Mouse (Mus musculus): ENCODE measurements at regions not wholly inside any gene's neighbourhood (a gene's known extent, or its start where the extent isn't known, plus 50 kb on each side); places are given as distances from the start of the nearest gene placed in this dataset.
A peak's percentile ranks its signal among the peaks of the same experiment; 100 is the strongest.

GRCm38 (mm10) chr11:25156705-25157104 lies 1053.9 kb downstream of the 5730522E02Rik start:
- no peak for DNase-seq (ENCODE audit: low spot score in 2 of 2)

DNA sequence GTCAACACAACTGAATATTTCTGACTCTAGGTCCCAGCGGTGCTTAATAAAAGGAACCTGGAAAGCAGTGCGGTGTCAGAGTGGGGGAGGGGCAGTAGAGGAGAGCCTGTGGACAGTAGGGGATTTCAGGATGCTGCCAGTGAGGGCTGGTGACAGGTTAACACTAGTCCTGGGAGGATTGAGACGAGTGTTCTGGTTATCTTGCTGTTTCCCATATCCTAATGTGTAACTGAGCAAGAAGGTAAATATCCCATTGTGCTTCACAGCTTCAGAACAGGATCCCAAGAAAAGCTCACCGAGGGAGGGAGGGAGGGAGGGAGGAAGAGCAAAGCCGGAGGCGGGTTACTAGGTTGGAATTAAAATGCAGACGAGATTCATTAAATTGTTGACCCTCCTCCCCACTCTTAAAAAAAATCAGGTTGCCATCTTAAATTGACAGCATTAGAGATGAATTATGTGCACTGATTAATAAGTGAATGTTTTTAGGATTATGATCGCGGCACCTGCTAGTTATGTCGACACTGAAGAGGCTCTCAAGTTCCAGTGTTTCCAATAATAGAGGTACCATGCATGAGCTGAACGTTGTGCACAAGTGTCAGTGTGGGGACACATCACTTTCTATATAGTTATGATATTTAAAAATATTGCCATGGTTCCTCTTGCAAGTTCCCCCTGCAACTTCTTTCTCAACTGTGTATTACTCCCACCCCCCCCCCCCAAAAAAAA lies 1053.3 kb downstream of the 5730522E02Rik start:
- no peak for DNase-seq (ENCODE audit: low spot score in 2 of 2)

- DNase-seq (ENCODE audit: low spot score in 2 of 2), result no peak
These were observed 1052.7 kb downstream of the 5730522E02Rik start for GRCm38 (mm10) chr11:25157861-25158245.

DNA sequence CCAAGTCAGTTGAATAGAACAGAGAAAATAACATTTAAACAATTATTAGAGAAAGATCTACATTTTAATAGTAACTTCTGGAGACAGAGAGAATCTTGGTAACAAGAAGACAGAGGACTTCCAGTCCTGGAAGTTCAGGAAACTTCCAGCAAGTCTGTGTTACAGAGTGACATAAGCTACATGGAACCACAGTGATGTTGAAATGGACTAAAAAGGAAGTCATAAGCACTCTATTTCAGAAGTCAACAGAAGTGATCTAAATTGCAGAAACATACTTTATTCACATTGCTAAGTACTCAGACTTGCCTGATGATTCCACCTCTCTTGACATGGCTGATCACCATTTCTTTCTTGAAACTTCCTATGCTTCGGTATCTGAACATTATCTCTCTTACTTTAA lies 1051.7 kb downstream of the 5730522E02Rik start:
- no peak for DNase-seq (ENCODE audit: low spot score in 2 of 2)

DNA sequence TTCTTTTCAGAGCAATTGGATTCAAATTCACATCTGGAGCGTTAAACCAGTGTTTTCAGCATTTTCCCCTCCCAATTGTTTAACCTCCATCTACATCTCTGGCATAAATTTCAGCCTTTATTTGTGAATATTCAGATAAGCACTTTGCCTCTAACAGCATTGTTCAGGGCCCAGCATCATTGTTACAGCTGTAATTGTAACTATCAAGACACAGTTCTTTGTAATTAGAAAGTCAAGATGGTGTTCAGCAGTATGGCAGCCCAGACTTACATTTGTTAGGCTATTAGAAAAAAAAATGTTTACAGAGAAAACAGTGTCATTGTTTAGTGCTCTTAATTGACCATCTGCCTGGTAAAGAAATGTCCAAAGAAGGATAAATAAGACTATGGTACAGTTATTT lies 1042.6 kb downstream of the 5730522E02Rik start:
- DNase-seq (ENCODE audit: low spot score in 2 of 2), result no peak

GRCm38 (mm10) chr11:25171048-25171447 lies 1039.5 kb downstream of the 5730522E02Rik start:
- DNase-seq (ENCODE audit: low spot score in 2 of 2), result peak in 1 of 2 experiments; percentile 32

Data from layer of hippocampus, postnatal 14 days (tissue).